Mouse (Mus musculus): ENCODE measurements around the gene Bri3. TPM values are rescaled to one million over a fixed set of nuclear protein-coding genes. Genes with fewer than 3 reads are reported as not detected.

Bri3 gene
- total and polyA plus RNA-seq, 2 experiments from 2014 or later, result 19.4 to 124 TPM

GRCm38 (mm10) chr5:144282470-144283260, 38.4 kb downstream of the Bri3 start:
- 0 out of 2 replicates have a peak, but pooled peaks cover 3% of the 10 kb centered on the region for H3K36me3 ChIP-seq (ENCODE audit: insufficient read depth, low read length)
- H3K27ac ChIP-seq (ENCODE audit: low read depth, low read length), result no peak overlapping the region
- no peaks in the 10 kb centered on the region for H3K27me3 ChIP-seq (ENCODE audit: insufficient read depth, low read length)
- 76% methylated on average over 11 of the region's 11 CpGs for WGBS
- no peaks in the 10 kb centered on the region for H3K9me3 ChIP-seq (ENCODE audit: low read length)
- TF ChIP-seq CTCF (IDR thresholded peaks at IDR 0.05), result no peak
- DNase-seq (ENCODE audit: low spot score) (no peak), ATAC-seq (ENCODE audit: low FRiP score) (no peak)
- no peak overlapping the region for H3K4me2 ChIP-seq (ENCODE audit: low read depth, low read length, poor library complexity, severe bottlenecking)
- no peaks in the 10 kb centered on the region for H3K4me1 ChIP-seq (ENCODE audit: insufficient read depth, low read length)
- no peak overlapping the region for H3K4me3 ChIP-seq (ENCODE audit: low read depth, low read length)
- H3K9ac ChIP-seq (replicated peaks; ENCODE audit: low read length, poor library complexity, severe bottlenecking), result no peak overlapping the region

- no peaks in the 10 kb centered on the region for H3K27me3 ChIP-seq (ENCODE audit: insufficient read depth, low read length)
- TF ChIP-seq CTCF (IDR thresholded peaks at IDR 0.05), result no peak
- no peaks in the 10 kb centered on the region for H3K9me3 ChIP-seq (ENCODE audit: low read length)
- no peak for DNase-seq (ENCODE audit: low spot score)
- H3K4me3 ChIP-seq (ENCODE audit: low read depth, low read length), result no peak overlapping the region
- H3K4me2 ChIP-seq (ENCODE audit: low read depth, low read length, poor library complexity, severe bottlenecking), result no peak overlapping the region
- no peaks in the 10 kb centered on the region for H3K4me1 ChIP-seq (ENCODE audit: insufficient read depth, low read length)
- no peak for ATAC-seq (ENCODE audit: low FRiP score)
- no peak overlapping the region for H3K9ac ChIP-seq (replicated peaks; ENCODE audit: low read length, poor library complexity, severe bottlenecking)
- H3K27ac ChIP-seq (ENCODE audit: low read depth, low read length), result no peak overlapping the region
- H3K36me3 ChIP-seq (ENCODE audit: insufficient read depth, low read length), result 0 out of 2 replicates have a peak, but pooled peaks cover 3% of the 10 kb centered on the region
- 75% methylated on average over 8 of the region's 8 CpGs for WGBS
These were observed 39.4 kb downstream of the Bri3 start for GRCm38 (mm10) chr5:144283551-144284031.

- Histone ChIP-seq H3K4me1 (ENCODE audit: insufficient read depth, low read length) (no peaks in the 10 kb centered on the region), H3K36me3 (ENCODE audit: insufficient read depth, low read length) (no peaks in the 10 kb centered on the region), H3K9ac (replicated peaks; ENCODE audit: low read length, poor library complexity, severe bottlenecking) (no peak overlapping the region), H3K27me3 (ENCODE audit: insufficient read depth, low read length) (no peaks in the 10 kb centered on the region), H3K4me3 (ENCODE audit: low read depth, low read length) (no peak overlapping the region), H3K9me3 (ENCODE audit: low read length) (no peaks in the 10 kb centered on the region), H3K27ac (ENCODE audit: low read depth, low read length) (no peak overlapping the region), H3K4me2 (ENCODE audit: low read depth, low read length, poor library complexity, severe bottlenecking) (no peak overlapping the region)
- TF ChIP-seq CTCF (IDR thresholded peaks at IDR 0.05), result no peak
- no peak for ATAC-seq (ENCODE audit: low FRiP score)
- DNase-seq (ENCODE audit: low spot score), result no peak
- WGBS, result 89% methylated on average over 5 of the region's 5 CpGs
These were observed 40.4 kb downstream of the Bri3 start for GRCm38 (mm10) chr5:144284599-144284998.

- no peak overlapping the region for H3K4me2 ChIP-seq (ENCODE audit: low read depth, low read length, poor library complexity, severe bottlenecking)
- ATAC-seq (ENCODE audit: low FRiP score) (no peak), DNase-seq (ENCODE audit: low spot score) (no peak)
- no peak for TF ChIP-seq CTCF (IDR thresholded peaks at IDR 0.05)
- H3K9ac ChIP-seq (replicated peaks; ENCODE audit: low read length, poor library complexity, severe bottlenecking), result no peak overlapping the region
- H3K36me3 ChIP-seq (ENCODE audit: insufficient read depth, low read length), result no peaks in the 10 kb centered on the region
- H3K27me3 ChIP-seq (ENCODE audit: insufficient read depth, low read length), result no peaks in the 10 kb centered on the region
- H3K9me3 ChIP-seq (ENCODE audit: low read length), result no peaks in the 10 kb centered on the region
- no peaks in the 10 kb centered on the region for H3K4me1 ChIP-seq (ENCODE audit: insufficient read depth, low read length)
- H3K27ac ChIP-seq (ENCODE audit: low read depth, low read length), result no peak overlapping the region
- H3K4me3 ChIP-seq (ENCODE audit: low read depth, low read length), result no peak overlapping the region
- 75% methylated on average over 9 of the region's 9 CpGs for WGBS
These were observed 42.5 kb downstream of the Bri3 start for GRCm38 (mm10) chr5:144286591-144287266.

- DNase-seq (ENCODE audit: low spot score) (no peak), ATAC-seq (ENCODE audit: low FRiP score) (no peak)
- no peak for TF ChIP-seq CTCF (IDR thresholded peaks at IDR 0.05)
- no peak overlapping the region for H3K4me2 ChIP-seq (ENCODE audit: low read depth, low read length, poor library complexity, severe bottlenecking)
- no peak overlapping the region for H3K9ac ChIP-seq (replicated peaks; ENCODE audit: low read length, poor library complexity, severe bottlenecking)
- no peak overlapping the region for H3K4me3 ChIP-seq (ENCODE audit: low read depth, low read length)
- H3K27me3 ChIP-seq (ENCODE audit: insufficient read depth, low read length), result no peaks in the 10 kb centered on the region
- 93% methylated on average over 3 of the region's 3 CpGs for WGBS
- H3K9me3 ChIP-seq (ENCODE audit: low read length), result no peaks in the 10 kb centered on the region
- no peaks in the 10 kb centered on the region for H3K4me1 ChIP-seq (ENCODE audit: insufficient read depth, low read length)
- no peaks in the 10 kb centered on the region for H3K36me3 ChIP-seq (ENCODE audit: insufficient read depth, low read length)
- H3K27ac ChIP-seq (ENCODE audit: low read depth, low read length), result no peak overlapping the region
These were observed 43.1 kb downstream of the Bri3 start for GRCm38 (mm10) chr5:144287267-144287820.

DNA sequence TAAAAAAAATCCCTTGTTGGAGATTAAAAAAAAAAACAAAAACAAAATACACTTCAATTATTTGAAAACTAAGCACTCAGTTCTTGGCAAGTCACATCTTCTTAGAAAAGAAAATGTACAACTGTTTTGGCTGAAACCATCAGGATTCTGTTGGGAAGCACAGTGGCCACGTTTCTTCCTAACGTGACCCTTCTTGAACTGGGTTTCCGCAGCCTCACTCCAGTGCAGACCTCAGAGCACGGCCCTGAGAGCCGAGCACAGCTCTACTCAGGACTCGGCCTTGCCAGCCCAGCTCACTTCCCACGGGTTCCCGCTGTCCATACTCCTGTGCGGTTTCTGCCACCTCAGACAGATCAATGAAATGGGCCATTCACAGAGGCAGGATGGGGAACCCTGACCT, 44.2 kb downstream of the Bri3 start:
- no peaks in the 10 kb centered on the region for H3K36me3 ChIP-seq (ENCODE audit: insufficient read depth, low read length)
- TF ChIP-seq CTCF (IDR thresholded peaks at IDR 0.05), result no peak
- no peak overlapping the region for H3K4me2 ChIP-seq (ENCODE audit: low read depth, low read length, poor library complexity, severe bottlenecking)
- H3K9me3 ChIP-seq (ENCODE audit: low read length), result no peaks in the 10 kb centered on the region
- ATAC-seq (ENCODE audit: low FRiP score), result no peak
- no peaks in the 10 kb centered on the region for H3K27me3 ChIP-seq (ENCODE audit: insufficient read depth, low read length)
- no peaks in the 10 kb centered on the region for H3K4me1 ChIP-seq (ENCODE audit: insufficient read depth, low read length)
- no peak overlapping the region for H3K27ac ChIP-seq (ENCODE audit: low read depth, low read length)
- H3K9ac ChIP-seq (replicated peaks; ENCODE audit: low read length, poor library complexity, severe bottlenecking), result no peak overlapping the region
- DNase-seq (ENCODE audit: low spot score), result no peak
- WGBS, result 88% methylated on average over 9 of the region's 9 CpGs
- H3K4me3 ChIP-seq (ENCODE audit: low read depth, low read length), result no peak overlapping the region

Measured in midbrain, postnatal 0 days (tissue).